Mouse (Mus musculus): ENCODE data around the gene Zfp493. TPM values are rescaled to one million over a fixed set of nuclear protein-coding genes. Genes with fewer than 3 reads are reported as not detected.

Gene Zfp493
- 0.69 and 0.96 TPM in 2 replicates for polyA plus RNA-seq (2012; rRNA removed)

GRCm38 (mm10) chr13:67779265-67780221, at the start of gene Zfp493:
Zfp493 (plus strand) TSS chr13:67779693.

GRCm38 (mm10) chr13:67754333-67755306, 24.9 kb upstream of the Zfp493 start, which contains the start of gene Zfp85:
Zfp85 (minus strand) TSS chr13:67755228.

GRCm38 (mm10) chr13:67813710-67814660, 34.5 kb downstream of the Zfp493 start, which contains the start of gene Zfp273:
Zfp273 (plus strand) TSS chr13:67813740.

GRCm38 (mm10) chr13:67830911-67831336, 51.4 kb downstream of the Zfp493 start, which contains the start of gene Gm10037:
Gm10037 (plus strand) TSS chr13:67831106.

Other genes with a start within 250 kb of the Zfp493 start
- 2.3 and 2.7 TPM in 2 replicates for gene Zfp748, start 225.9 kb upstream of the Zfp493 start, polyA plus RNA-seq (2012; rRNA removed)
- gene Zfp729b, start 170.0 kb upstream of the Zfp493 start, polyA plus RNA-seq (2012; rRNA removed), result 0.19 TPM in 2 replicates
- not detected in 2 replicates for gene Gm49345, start 141.9 kb upstream of the Zfp493 start, polyA plus RNA-seq (2012; rRNA removed)
- 0.28 and 0.42 TPM in 2 replicates for gene Zfp729a, start 141.9 kb upstream of the Zfp493 start, polyA plus RNA-seq (2012; rRNA removed)
- 2.5 and 2.8 TPM in 2 replicates for gene Zfp738, start 92.6 kb upstream of the Zfp493 start, polyA plus RNA-seq (2012; rRNA removed)
- gene Zfp65, start 50.5 kb upstream of the Zfp493 start, polyA plus RNA-seq (2012; rRNA removed), result 0.26 and 0.46 TPM in 2 replicates
- 0.06 and 0.27 TPM in 2 replicates for gene Zfp85, start 24.5 kb upstream of the Zfp493 start, polyA plus RNA-seq (2012; rRNA removed)
- 0.08 and 0.24 TPM in 2 replicates for gene Zfp273, start 34.0 kb downstream of the Zfp493 start, polyA plus RNA-seq (2012; rRNA removed)
- not detected in 2 replicates for gene Gm10037, start 51.4 kb downstream of the Zfp493 start, polyA plus RNA-seq (2012; rRNA removed)
- not detected in 2 replicates for gene BC048507, start 83.6 kb downstream of the Zfp493 start, polyA plus RNA-seq (2012; rRNA removed)